Mouse (Mus musculus): ENCODE data around the gene Nde1. TPM values are rescaled to one million over a fixed set of nuclear protein-coding genes. Genes with fewer than 3 reads are reported as not detected.

The Nde1 gene
- polyA plus RNA-seq, 1 experiment from 2014 or later, result 79.8 TPM

DNA sequence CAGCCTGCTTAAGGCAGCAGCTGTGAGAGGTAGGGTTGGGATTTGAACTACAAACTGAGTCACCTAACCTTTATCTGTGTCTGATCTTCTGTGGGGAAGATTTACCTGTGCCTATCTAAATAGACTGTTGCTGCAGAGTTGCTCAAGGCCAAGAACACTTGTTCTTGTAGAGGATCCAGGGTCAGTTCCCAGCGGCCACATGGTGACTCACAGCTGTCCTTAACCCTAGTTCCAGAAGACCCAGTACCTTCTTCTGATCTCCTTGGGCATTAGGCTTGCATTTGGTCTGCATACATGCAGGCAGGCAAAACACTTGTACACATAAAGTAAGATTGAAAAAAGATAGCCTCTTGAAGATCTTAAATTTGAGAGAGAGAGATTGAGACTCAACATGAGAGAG lies 6.6 kb downstream of the Nde1 start:
- no peak overlapping the region for H3K9ac ChIP-seq (ENCODE audit: low read depth, low read length)
- H3K4me3 ChIP-seq (ENCODE audit: low read depth, low read length), result no peak overlapping the region
- DNase-seq (ENCODE audit: low spot score) (no peak), ATAC-seq (ENCODE audit: low read depth) (no peak)
- WGBS, result 92% methylated on average over 1 of the region's 1 CpGs
- H3K27ac ChIP-seq (replicated peaks; ENCODE audit: low read depth, low read length), result no peak overlapping the region
- H3K27me3 ChIP-seq (replicated peaks; ENCODE audit: control insufficient read depth, insufficient read depth, low read length), result no peaks in the 10 kb centered on the region
- H3K36me3 ChIP-seq (ENCODE audit: control insufficient read depth, insufficient read depth, low read length), result peaks cover 65% of the 10 kb centered on the region
- no peaks in the 10 kb centered on the region for H3K4me1 ChIP-seq (ENCODE audit: control insufficient read depth, insufficient read depth, low read length)
- no peaks in the 10 kb centered on the region for H3K9me3 ChIP-seq (ENCODE audit: control insufficient read depth, low read length)
- no peak overlapping the region for H3K4me2 ChIP-seq (ENCODE audit: low read depth, low read length)

DNA sequence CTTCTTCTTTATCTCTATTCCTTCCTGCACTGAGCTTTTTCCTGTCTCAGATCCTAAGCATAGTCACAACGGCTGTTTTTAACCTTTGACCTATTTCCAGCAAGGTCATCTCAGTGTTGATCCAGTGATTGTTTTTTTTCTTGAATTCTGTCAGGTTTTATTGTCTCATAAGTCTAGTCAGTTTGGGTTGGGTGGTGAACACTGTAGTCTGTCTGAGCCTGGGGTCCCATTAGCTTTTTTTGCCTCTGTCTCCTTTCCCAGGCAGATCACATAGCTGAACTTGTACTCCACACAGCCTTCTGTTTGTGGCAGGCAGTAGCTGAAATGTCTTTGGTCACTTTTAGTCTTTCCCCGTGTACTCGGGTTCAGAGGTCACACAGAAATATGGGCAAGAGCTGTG lies 15.0 kb downstream of the Nde1 start:
- H3K27me3 ChIP-seq (replicated peaks; ENCODE audit: control insufficient read depth, insufficient read depth, low read length), result no peaks in the 10 kb centered on the region
- H3K4me3 ChIP-seq (ENCODE audit: low read depth, low read length), result no peak overlapping the region
- DNase-seq (ENCODE audit: low spot score) (no peak), ATAC-seq (ENCODE audit: low read depth) (no peak)
- no peak overlapping the region for H3K27ac ChIP-seq (replicated peaks; ENCODE audit: low read depth, low read length)
- WGBS, result 61% methylated on average over 3 of the region's 3 CpGs
- no peaks in the 10 kb centered on the region for H3K4me1 ChIP-seq (ENCODE audit: control insufficient read depth, insufficient read depth, low read length)
- no peaks in the 10 kb centered on the region for H3K9me3 ChIP-seq (ENCODE audit: control insufficient read depth, low read length)
- H3K9ac ChIP-seq (ENCODE audit: low read depth, low read length), result no peak overlapping the region
- no peak overlapping the region for H3K4me2 ChIP-seq (ENCODE audit: low read depth, low read length)
- peaks cover 92% of the 10 kb centered on the region for H3K36me3 ChIP-seq (ENCODE audit: control insufficient read depth, insufficient read depth, low read length)

DNA sequence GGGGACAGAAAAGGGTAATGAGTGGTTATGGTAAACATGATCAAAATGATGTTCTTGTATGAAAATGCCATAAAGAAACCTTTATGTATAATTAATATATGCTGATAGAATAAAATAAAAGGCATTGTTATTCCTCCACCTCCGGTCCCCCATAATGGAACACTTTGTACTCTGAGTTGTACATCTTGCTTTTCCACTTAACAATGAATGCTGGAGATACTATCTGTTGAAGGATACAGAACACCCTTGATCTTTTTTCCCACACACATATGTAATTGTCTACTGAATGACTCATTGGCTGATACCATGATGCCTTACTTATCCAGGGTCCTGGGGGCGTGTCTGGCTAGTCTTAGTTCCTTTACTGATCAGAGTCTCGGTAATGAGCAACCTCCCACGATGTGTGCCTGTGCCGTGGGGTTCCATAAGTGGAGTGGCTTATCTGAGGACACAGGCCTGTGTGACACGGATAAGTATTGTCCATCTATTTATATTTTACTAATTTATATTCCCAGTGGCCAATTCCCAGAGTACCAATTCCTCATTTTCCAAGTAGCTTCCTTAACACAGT lies 17.2 kb downstream of the Nde1 start:
- 89% methylated on average over 6 of the region's 6 CpGs for WGBS
- H3K36me3 ChIP-seq (ENCODE audit: control insufficient read depth, insufficient read depth, low read length), result peaks cover 92% of the 10 kb centered on the region
- H3K9ac ChIP-seq (ENCODE audit: low read depth, low read length), result no peak overlapping the region
- no peak overlapping the region for H3K4me2 ChIP-seq (ENCODE audit: low read depth, low read length)
- ATAC-seq (ENCODE audit: low read depth) (no peak), DNase-seq (ENCODE audit: low spot score) (no peak)
- no peaks in the 10 kb centered on the region for H3K27me3 ChIP-seq (replicated peaks; ENCODE audit: control insufficient read depth, insufficient read depth, low read length)
- H3K9me3 ChIP-seq (ENCODE audit: control insufficient read depth, low read length), result no peaks in the 10 kb centered on the region
- no peak overlapping the region for H3K27ac ChIP-seq (replicated peaks; ENCODE audit: low read depth, low read length)
- H3K4me1 ChIP-seq (ENCODE audit: control insufficient read depth, insufficient read depth, low read length), result no peaks in the 10 kb centered on the region
- no peak overlapping the region for H3K4me3 ChIP-seq (ENCODE audit: low read depth, low read length)

DNA sequence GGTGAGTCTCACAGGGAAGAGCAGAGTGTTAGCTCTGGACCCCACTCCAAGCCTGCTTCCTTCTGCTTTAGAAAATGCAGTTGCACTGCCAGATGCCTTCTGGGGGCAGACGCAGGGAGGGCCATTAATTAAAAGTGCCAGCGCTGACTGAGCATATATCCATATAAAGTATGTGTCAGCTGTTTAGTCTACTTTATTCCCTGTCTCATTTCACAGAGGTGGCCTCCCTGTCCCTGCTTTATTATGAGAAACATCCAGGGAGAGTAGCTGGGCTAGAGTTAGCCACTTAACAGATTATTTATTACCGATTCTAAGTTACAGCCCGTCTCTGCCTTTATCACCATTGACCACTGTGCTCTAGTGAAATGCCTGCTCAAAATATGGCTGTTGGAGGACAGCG lies 19.3 kb downstream of the Nde1 start:
- 90% methylated on average over 5 of the region's 5 CpGs for WGBS
- Histone ChIP-seq H3K4me2 (ENCODE audit: low read depth, low read length) (no peak overlapping the region), H3K27ac (replicated peaks; ENCODE audit: low read depth, low read length) (no peak overlapping the region), H3K36me3 (ENCODE audit: control insufficient read depth, insufficient read depth, low read length) (peaks cover 93% of the 10 kb centered on the region), H3K9ac (ENCODE audit: low read depth, low read length) (no peak overlapping the region), H3K4me1 (ENCODE audit: control insufficient read depth, insufficient read depth, low read length) (no peaks in the 10 kb centered on the region), H3K9me3 (ENCODE audit: control insufficient read depth, low read length) (no peaks in the 10 kb centered on the region), H3K4me3 (ENCODE audit: low read depth, low read length) (no peak overlapping the region), H3K27me3 (replicated peaks; ENCODE audit: control insufficient read depth, insufficient read depth, low read length) (no peaks in the 10 kb centered on the region)
- no peak for DNase-seq (ENCODE audit: low spot score)
- ATAC-seq (ENCODE audit: low read depth), result no peak

DNA sequence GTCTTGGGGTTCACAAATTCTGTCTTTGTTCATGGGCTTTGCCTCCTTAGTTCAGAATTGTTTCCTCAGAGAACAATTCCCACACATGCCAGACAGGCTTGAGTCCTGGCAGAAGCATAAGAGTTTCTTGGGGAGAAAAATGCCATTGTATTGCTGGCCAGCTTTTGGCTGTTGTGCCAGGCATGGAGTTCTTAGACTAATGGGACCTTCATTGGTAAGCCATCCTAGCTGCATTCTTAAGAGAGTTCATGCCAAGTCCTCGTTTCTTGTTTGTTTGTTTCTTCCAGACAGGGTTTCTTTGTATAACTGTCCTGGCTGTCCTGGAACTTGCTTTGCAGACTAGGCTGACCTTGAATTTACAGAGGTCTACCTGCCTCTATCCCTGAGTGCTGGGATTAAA lies 20.8 kb downstream of the Nde1 start:
- H3K9ac ChIP-seq (ENCODE audit: low read depth, low read length), result no peak overlapping the region
- H3K4me1 ChIP-seq (ENCODE audit: control insufficient read depth, insufficient read depth, low read length), result no peaks in the 10 kb centered on the region
- no peaks in the 10 kb centered on the region for H3K9me3 ChIP-seq (ENCODE audit: control insufficient read depth, low read length)
- WGBS, result 78% methylated on average over 1 of the region's 1 CpGs
- no peak overlapping the region for H3K27ac ChIP-seq (replicated peaks; ENCODE audit: low read depth, low read length)
- ATAC-seq (ENCODE audit: low read depth), result no peak
- peaks cover 95% of the 10 kb centered on the region for H3K36me3 ChIP-seq (ENCODE audit: control insufficient read depth, insufficient read depth, low read length)
- no peak for DNase-seq (ENCODE audit: low spot score)
- H3K4me2 ChIP-seq (ENCODE audit: low read depth, low read length), result no peak overlapping the region
- no peaks in the 10 kb centered on the region for H3K27me3 ChIP-seq (replicated peaks; ENCODE audit: control insufficient read depth, insufficient read depth, low read length)
- no peak overlapping the region for H3K4me3 ChIP-seq (ENCODE audit: low read depth, low read length)

DNA sequence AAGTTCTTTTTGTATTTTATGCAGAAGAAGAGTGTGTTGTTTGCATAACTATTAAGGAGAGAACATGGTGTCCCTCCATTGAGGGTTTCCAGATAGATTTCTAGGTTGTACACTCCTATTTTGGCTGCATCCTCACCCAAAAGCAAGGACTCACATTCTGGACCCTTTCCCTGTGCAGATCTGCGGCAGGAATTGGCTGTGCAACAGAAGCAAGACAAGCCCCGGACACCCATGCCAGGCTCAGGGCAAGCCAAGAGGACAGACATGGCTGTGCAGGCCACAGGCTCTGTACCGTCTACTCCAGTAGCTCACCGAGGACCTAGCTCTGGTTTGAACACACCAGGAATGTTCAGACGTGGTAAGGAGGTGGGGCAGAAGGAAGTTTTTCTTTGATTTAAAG lies 22.4 kb downstream of the Nde1 start:
- Histone ChIP-seq H3K9me3 (ENCODE audit: control insufficient read depth, low read length) (no peaks in the 10 kb centered on the region), H3K9ac (ENCODE audit: low read depth, low read length) (no peak overlapping the region), H3K36me3 (ENCODE audit: control insufficient read depth, insufficient read depth, low read length) (peaks cover 100% of the 10 kb centered on the region), H3K27ac (replicated peaks; ENCODE audit: low read depth, low read length) (no peak overlapping the region), H3K27me3 (replicated peaks; ENCODE audit: control insufficient read depth, insufficient read depth, low read length) (no peaks in the 10 kb centered on the region), H3K4me1 (ENCODE audit: control insufficient read depth, insufficient read depth, low read length) (no peaks in the 10 kb centered on the region), H3K4me2 (ENCODE audit: low read depth, low read length) (no peak overlapping the region), H3K4me3 (ENCODE audit: low read depth, low read length) (no peak overlapping the region)
- ATAC-seq (ENCODE audit: low read depth) (no peak), DNase-seq (ENCODE audit: low spot score) (no peak)
- WGBS, result 91% methylated on average over 5 of the region's 5 CpGs

DNA sequence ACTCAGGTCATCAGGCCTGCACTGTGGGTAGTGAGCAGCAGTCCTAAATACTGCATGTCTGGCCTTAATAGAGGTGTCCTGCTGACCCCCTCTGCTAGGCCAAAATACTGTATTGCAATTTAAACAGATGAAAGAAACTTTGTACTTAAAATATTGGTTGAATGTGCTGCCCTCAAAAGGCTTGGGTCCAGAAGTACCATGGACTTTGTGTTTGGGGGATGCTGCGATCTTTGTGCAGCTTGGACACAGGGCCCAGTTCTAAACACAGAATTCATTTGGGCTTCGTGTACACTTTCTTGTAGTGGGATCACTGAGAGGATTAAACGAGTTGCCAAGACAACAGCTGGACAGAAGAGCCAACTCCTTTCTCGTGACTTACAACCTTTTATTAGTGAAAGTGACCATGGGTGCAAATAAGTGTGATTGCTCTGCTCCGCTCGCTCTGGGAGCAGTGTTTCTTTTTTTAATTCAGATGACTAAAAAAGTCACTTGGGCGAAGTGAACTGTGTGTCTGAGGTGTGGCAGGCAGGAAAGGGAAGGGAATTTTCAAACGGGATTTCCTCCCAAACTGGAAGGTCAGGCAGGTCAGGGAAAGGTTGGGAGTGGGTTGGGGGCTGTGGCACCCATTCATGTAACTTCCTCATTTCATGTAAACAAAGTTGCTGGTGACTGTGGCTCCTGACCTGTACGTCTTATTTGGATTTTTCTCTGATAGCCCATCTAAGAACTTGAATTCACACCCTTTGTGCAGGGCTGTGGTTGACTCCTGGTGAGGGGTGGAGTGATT lies 31.3 kb downstream of the Nde1 start:
- DNase-seq (ENCODE audit: low spot score) (no peak), ATAC-seq (ENCODE audit: low read depth) (no peak)
- no peak overlapping the region for H3K4me3 ChIP-seq (ENCODE audit: low read depth, low read length)
- no peak overlapping the region for H3K27ac ChIP-seq (replicated peaks; ENCODE audit: low read depth, low read length)
- no peak overlapping the region for H3K9ac ChIP-seq (ENCODE audit: low read depth, low read length)
- no peaks in the 10 kb centered on the region for H3K4me1 ChIP-seq (ENCODE audit: control insufficient read depth, insufficient read depth, low read length)
- 73% methylated on average over 9 of the region's 9 CpGs for WGBS
- no peak overlapping the region for H3K4me2 ChIP-seq (ENCODE audit: low read depth, low read length)
- H3K9me3 ChIP-seq (ENCODE audit: control insufficient read depth, low read length), result no peaks in the 10 kb centered on the region
- H3K27me3 ChIP-seq (replicated peaks; ENCODE audit: control insufficient read depth, insufficient read depth, low read length), result no peaks in the 10 kb centered on the region
- H3K36me3 ChIP-seq (ENCODE audit: control insufficient read depth, insufficient read depth, low read length), result peaks cover 40% of the 10 kb centered on the region

DNA sequence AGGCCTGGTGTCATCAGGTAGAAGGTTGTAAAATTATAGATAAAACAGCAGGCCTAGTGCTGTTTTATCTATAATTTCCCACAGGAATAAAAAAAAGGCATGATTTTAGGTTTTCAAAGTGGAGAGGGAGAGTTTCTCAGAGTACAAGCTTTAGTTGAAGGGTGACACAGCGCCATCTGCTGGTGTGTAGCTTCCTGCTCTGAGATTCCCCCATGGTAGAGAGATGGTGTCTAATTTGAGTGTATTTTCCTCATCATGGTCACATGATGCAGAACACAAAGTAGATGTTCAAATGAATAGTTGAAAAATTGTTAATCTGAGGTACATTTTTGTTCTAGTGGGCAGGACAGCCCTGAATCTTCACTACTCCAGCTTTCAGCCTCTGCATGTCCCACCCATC lies 32.4 kb downstream of the Nde1 start:
- DNase-seq (ENCODE audit: low spot score) (peak; percentile 36), ATAC-seq (ENCODE audit: low read depth) (no peak)
- Histone ChIP-seq H3K27ac (replicated peaks; ENCODE audit: low read depth, low read length) (no peak overlapping the region), H3K4me2 (ENCODE audit: low read depth, low read length) (no peak overlapping the region), H3K9me3 (ENCODE audit: control insufficient read depth, low read length) (no peaks in the 10 kb centered on the region), H3K4me3 (ENCODE audit: low read depth, low read length) (no peak overlapping the region), H3K4me1 (ENCODE audit: control insufficient read depth, insufficient read depth, low read length) (no peaks in the 10 kb centered on the region), H3K27me3 (replicated peaks; ENCODE audit: control insufficient read depth, insufficient read depth, low read length) (no peaks in the 10 kb centered on the region), H3K9ac (ENCODE audit: low read depth, low read length) (no peak overlapping the region), H3K36me3 (ENCODE audit: control insufficient read depth, insufficient read depth, low read length) (peaks cover 30% of the 10 kb centered on the region)
- 15% methylated on average over 1 of the region's 1 CpGs for WGBS

DNA sequence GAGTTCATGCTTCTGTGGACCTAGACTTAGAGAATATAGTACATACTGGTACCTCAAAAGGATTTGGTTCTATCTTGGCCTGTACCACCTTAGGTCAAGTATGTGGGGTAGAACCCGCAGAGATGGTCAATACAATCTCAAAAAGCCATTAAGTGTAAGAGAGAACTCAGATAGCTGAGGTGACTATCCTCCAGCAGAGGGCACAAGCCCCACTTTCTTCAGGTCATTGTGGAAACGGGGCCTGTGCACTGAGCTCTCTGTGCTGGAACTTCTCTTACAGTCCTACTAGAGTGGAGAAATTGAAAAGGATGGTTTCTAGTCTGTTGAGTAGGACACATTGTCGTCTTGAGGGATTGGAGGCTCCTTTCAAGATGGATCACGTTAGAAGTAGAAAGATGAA lies 35.7 kb downstream of the Nde1 start:
- Histone ChIP-seq H3K27me3 (replicated peaks; ENCODE audit: control insufficient read depth, insufficient read depth, low read length) (no peaks in the 10 kb centered on the region), H3K4me3 (ENCODE audit: low read depth, low read length) (no peak overlapping the region), H3K9me3 (ENCODE audit: control insufficient read depth, low read length) (no peaks in the 10 kb centered on the region), H3K36me3 (ENCODE audit: control insufficient read depth, insufficient read depth, low read length) (no peaks in the 10 kb centered on the region), H3K27ac (replicated peaks; ENCODE audit: low read depth, low read length) (no peak overlapping the region), H3K4me1 (ENCODE audit: control insufficient read depth, insufficient read depth, low read length) (no peaks in the 10 kb centered on the region), H3K9ac (ENCODE audit: low read depth, low read length) (no peak overlapping the region), H3K4me2 (ENCODE audit: low read depth, low read length) (no peak overlapping the region)
- 74% methylated on average over 4 of the region's 4 CpGs for WGBS
- ATAC-seq (ENCODE audit: low read depth) (no peak), DNase-seq (ENCODE audit: low spot score) (no peak)

Measured in embryonic facial prominence, embryonic 14.5 days (tissue).